Mouse (Mus musculus) testis, adult 2 months (tissue): Measurements from ENCODE around the gene Gm20388.

Source experiments
- CTCF ChIP-seq: fragments of 200-500 bp; IDR thresholded peaks from 2 replicates; pipeline ENCODE4 v1.5.1; 2012; ENCODE audit warnings: low read depth, mild to moderate bottlenecking, inconsistent platforms, low read length, moderate library complexity; ENCODE audit not compliant: control insufficient read depth, insufficient read depth, insufficient replicate concordance
- POLR2A ChIP-seq: fragments of 200-500 bp; IDR thresholded peaks from 2 replicates; pipeline ENCODE4 v1.6.1; 2012; ENCODE audit warnings: low read depth, mild to moderate bottlenecking, inconsistent platforms, low read length, moderate library complexity; ENCODE audit not compliant: control insufficient read depth

DNA sequence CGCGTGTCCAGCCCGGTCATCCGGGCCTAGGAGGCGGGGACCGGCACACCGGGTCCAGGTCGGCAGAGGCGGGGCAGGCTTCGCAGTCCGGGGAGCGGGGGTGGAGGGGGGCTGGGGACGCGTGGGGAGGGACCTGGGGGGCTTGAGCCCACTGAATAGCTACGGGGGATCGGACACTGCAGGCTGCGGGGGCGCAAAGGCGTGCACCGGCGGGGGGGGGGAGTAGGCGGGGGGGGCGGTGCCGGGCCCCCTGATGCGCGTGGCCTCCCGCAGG is 1173.2 kb downstream of the Gm20388 start:
- no peak for TF ChIP-seq CTCF
- no peak for TF ChIP-seq POLR2A
